Mouse (Mus musculus) stomach, postnatal 0 days (tissue): ENCODE measurements at regions not wholly inside any gene's neighbourhood (a gene's known extent, or its start where the extent isn't known, plus 50 kb on each side); places are given as distances from the start of the nearest gene placed in this dataset.

Experiments
- CTCF ChIP-seq: IDR thresholded peaks from 2 replicates; pipeline ENCODE4 v1.5.1; 2016; ENCODE audit warnings: antibody characterized with exemption, low read depth, mild to moderate bottlenecking, moderate library complexity
- EP300 ChIP-seq: optimal IDR thresholded peaks from 2 replicates; pipeline ENCODE3; 2016; ENCODE audit warnings: antibody characterized with exemption

GRCm38 (mm10) chr10:22944247-22944646 is 124.3 kb upstream of the Tcf21 start:
- TF ChIP-seq EP300: no peak
- no peak for TF ChIP-seq CTCF
